Mouse (Mus musculus) C3H10T1/2 (cell line): ENCODE data around the gene Gm1604a. TPM values are rescaled to one million over a fixed set of nuclear protein-coding genes. Genes with fewer than 3 reads are reported as not detected.

Experiments used
- polyA plus RNA-seq, 2 experiments: library from polyadenylated mRNA; unstranded; fragments of >200 nt; fragmentation: generic; extraction: Trizol; gene quantifications; one replicate each; pipeline ENCODE4 v1.2.1; 2012; ENCODE audit warnings: missing spikeins in 2 of 2

Gm1604a gene
- not detected for polyA plus RNA-seq

GRCm38 (mm10) chr17:7025257-7025656 is at the start of gene Gm1604a:
TSS of gene Gm1604a (plus strand) at chr17:7025568.

GRCm38 (mm10) chr17:6978287-6979248 is 46.8 kb upstream of the Gm1604a start, which contains the start of gene Gm49721:
TSS of gene Gm49721 (plus strand) at chr17:6978904.

Other genes with a start within 250 kb of the Gm1604a start
- gene Ezr, start 242.8 kb upstream of the Gm1604a start, polyA plus RNA-seq = under 1 TPM; 0.08 to 0.17 TPM
- gene Rsph3b, start 76.9 kb upstream of the Gm1604a start, polyA plus RNA-seq = 1 to 10 TPM in 1 of 2 experiments, under 1 TPM in 1; 0.41 to 1.5 TPM
- gene Tagap1, start 64.4 kb upstream of the Gm1604a start, polyA plus RNA-seq = 1 to 10 TPM in 1 of 2 experiments, under 1 TPM in 1; 0.99 to 9.6 TPM
- 10 to 100 TPM; 41.7 to 77.3 TPM for gene Rnaset2b, start 54.9 kb upstream of the Gm1604a start, polyA plus RNA-seq
- gene Gm49721, start 46.7 kb upstream of the Gm1604a start, polyA plus RNA-seq = not detected
- gene Rps6ka2, start 144.5 kb downstream of the Gm1604a start, polyA plus RNA-seq = 1 to 10 TPM; 3.6 to 4.2 TPM